Mouse (Mus musculus): ENCODE measurements around the gene Capn11.

DNA sequence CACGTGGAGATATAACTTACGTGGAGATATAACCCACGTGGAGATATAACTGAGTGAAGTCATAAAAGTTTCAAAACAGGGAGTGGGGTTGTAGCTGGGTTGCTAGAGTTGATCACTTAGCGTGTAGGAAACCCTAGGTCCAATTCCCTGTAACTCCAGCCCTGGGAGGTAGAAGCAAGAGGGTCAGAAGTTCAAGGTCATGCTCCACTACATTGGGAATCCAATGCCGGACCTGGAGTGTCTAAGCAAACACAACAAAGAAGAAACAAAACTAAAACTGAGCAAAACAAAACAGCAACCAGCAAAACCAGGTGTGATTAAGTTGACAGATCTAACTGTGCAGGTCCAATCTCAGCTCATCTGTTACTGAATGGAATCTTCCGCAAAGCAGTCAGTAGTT lies 41.5 kb downstream of the Capn11 start:
- TF ChIP-seq POLR2A (IDR thresholded peaks at IDR 0.05; ENCODE audit: borderline replicate concordance, extremely low read depth, low read depth, low read length) (no peak), CTCF (IDR thresholded peaks at IDR 0.05; ENCODE audit: insufficient read depth, low read length) (no peak)

All from lung, adult 2 months (tissue).